Mouse (Mus musculus) liver, embryonic 14.5 days (tissue): ENCODE measurements at regions not wholly inside any gene's neighbourhood (a gene's known extent, or its start where the extent isn't known, plus 50 kb on each side); places are given as distances from the start of the nearest gene placed in this dataset.

Source experiments
- CTCF ChIP-seq: IDR thresholded peaks from 2 replicates; pipeline ENCODE4 v1.5.1; 2016; ENCODE audit warnings: antibody characterized with exemption, low read depth, control low read depth
- EP300 ChIP-seq: IDR thresholded peaks from 2 replicates; pipeline ENCODE4 v1.6.1; 2016; ENCODE audit warnings: antibody characterized with exemption, low read depth

DNA sequence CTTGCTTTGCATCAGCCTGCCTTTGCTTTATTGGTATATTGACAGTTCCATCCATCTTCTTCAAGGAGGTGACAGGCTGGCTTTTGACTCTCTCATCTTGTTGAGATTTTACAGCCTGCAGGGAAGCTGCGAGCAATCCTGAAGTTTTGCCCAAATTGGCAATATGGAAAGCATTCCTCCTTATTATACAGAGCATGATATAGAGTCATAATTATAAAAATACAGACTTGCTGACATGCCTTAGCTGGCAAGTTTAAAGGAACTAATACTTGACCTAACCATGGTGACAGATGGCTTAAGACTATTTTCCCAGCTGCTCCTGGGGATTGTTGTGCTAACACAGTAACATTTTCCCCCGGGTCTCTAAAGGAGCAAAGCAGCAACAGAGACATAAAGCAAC is 1078.6 kb upstream of the Sel1l start:
- TF ChIP-seq CTCF (no peak), EP300 (no peak)
